Mouse (Mus musculus) liver, adult 2 months (tissue): ENCODE measurements around the gene Miga2.

Experiments used
- CTCF ChIP-seq: fragments of 200-500 bp; IDR thresholded peaks from 2 replicates; pipeline ENCODE4 v1.5.1; 2011; ENCODE audit warnings: low read depth, low read length, control low read depth
- POLR2A ChIP-seq: fragments of 200-500 bp; IDR thresholded peaks from 2 replicates; pipeline ENCODE4 v1.6.1; 2011; ENCODE audit warnings: low read length, control low read depth; ENCODE audit not compliant: insufficient read depth; ENCODE audit errors: extremely low read depth

DNA sequence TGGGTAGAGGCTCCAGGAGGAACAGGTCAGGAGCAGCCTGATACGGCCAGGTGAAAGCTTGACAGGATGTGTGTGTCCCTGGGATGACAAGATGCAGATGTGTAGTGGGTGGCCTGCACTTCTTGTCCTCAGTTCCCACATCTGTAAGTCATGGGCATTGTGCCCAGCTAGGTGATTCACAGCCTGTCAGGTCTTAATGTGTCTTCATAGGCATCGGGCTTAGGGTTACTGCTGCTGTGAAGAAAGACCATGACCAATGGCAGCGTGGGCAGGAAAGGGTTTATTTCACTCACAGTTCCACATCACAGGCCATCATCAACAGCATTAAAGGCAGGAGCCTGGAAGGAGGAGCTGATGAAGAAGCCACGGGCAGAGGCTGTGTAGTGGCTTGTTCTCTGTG is 21.6 kb downstream of the Miga2 start:
- TF ChIP-seq CTCF, result no peak
- TF ChIP-seq POLR2A, result no peak
